Mouse (Mus musculus) thymus, adult 2 months (tissue): ENCODE data around the gene Zdhhc14.

Source experiments
- CTCF ChIP-seq: fragments of 200-500 bp; IDR thresholded peaks from 2 replicates; pipeline ENCODE4 v1.5.1; 2012; ENCODE audit warnings: mild to moderate bottlenecking, control low read depth, low read length, moderate library complexity, borderline replicate concordance; ENCODE audit not compliant: control insufficient read depth, poor library complexity, insufficient read depth; ENCODE audit errors: extremely low read depth
- POLR2A ChIP-seq: fragments of 200-500 bp; IDR thresholded peaks from 2 replicates; pipeline ENCODE4 v1.6.1; 2012; ENCODE audit warnings: mild to moderate bottlenecking, low read length, control low read depth, moderate library complexity; ENCODE audit not compliant: control insufficient read depth, poor library complexity, insufficient read depth; ENCODE audit errors: extremely low read depth

DNA sequence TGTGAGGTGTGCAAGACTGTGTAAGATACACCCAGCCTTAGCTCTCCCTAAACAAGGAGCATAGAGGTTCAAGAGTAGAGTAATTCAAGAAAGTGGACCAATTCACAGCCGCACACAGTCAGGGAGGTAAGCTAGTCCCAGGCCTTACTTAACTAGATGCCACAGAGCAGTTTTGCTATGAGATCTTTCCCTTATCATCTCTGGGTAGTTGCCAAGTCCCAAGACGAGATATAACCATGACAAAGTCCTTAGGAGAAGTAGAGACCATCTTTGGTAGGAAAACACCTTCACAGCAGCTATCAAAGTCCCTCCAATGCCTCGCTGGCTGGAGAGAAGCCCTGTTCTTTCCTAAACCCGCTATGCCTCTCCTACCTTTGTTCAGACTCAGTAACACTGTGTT is 301.2 kb downstream of the Zdhhc14 start:
- no peak for TF ChIP-seq CTCF
- TF ChIP-seq POLR2A, result no peak
